Mouse (Mus musculus) lung, adult 2 months (tissue): ENCODE results near the gene Mroh3. TPM values are rescaled to one million over a fixed set of nuclear protein-coding genes. Genes with fewer than 3 reads are reported as not detected.

Experiments
- DNase-seq: peaks from one replicate; pipeline ENCODE4 v3.0.0; 2022
- H3K4me1 ChIP-seq: fragments of 200-500 bp; 2 replicates; pipeline ENCODE4 v1.6.1; 2011; ENCODE audit warnings: low read length; ENCODE audit not compliant: control insufficient read depth, insufficient read depth
- H3K4me3 ChIP-seq: fragments of 200-500 bp; replicated peaks from 2 replicates; pipeline ENCODE3; 2011; ENCODE audit warnings: low read depth, mild to moderate bottlenecking, control low read depth, low read length; ENCODE audit errors: extremely low read depth
- CTCF ChIP-seq: fragments of 200-500 bp; IDR thresholded peaks from 2 replicates; pipeline ENCODE4 v1.5.1; 2011; ENCODE audit warnings: mild to moderate bottlenecking, low read length, control low read depth; ENCODE audit not compliant: insufficient read depth
- POLR2A ChIP-seq: fragments of 200-500 bp; IDR thresholded peaks from 2 replicates; pipeline ENCODE4 v1.6.1; 2011; ENCODE audit warnings: low read depth, mild to moderate bottlenecking, control low read depth, low read length, borderline replicate concordance; ENCODE audit errors: extremely low read depth
- WGBS: fragments of 180-500 bp; shearing (Covaris S2); methylation state at CpG from one replicate; pipeline ENCODE4 v1.1.7; 2018; 5-methylcytosine and 5-hydroxymethylcytosine counted together
- polyA plus RNA-seq: library from polyadenylated mRNA; depleted of rRNA; stranded (reverse); fragments of >200 nt; gene quantifications from 2 replicates; pipeline ENCODE4 v1.2.3, GENCODE M21; 2012; rRNA removed

The Mroh3 gene
- polyA plus RNA-seq: 0.14 TPM in 1 of 2 replicates, not detected in the other

DNA sequence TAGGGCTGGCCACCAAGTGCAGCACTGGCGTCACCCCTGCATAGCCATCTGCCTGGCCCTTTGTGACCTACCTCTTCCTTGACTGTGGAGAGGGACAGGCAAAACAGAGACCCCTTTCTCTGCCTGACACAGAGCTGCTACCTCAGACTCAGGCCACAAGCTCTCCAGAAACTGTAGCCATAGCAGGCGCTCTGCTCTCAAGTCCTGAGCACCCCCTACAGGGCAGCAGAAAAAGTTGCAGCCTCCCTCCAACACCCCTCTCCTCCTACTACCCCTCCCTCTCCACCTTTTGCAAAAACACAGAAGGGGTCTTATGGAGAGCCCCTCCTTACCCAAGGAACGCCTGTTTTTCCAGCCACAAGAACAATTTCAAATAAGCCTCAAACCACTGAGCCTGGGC lies at the start of gene Mroh3:
Gene Mroh3, minus strand, starts transcription at position 26 of the 400 bp plus-strand sequence.
- TF ChIP-seq POLR2A (no peak), CTCF (peak; percentile 80)
- 51% methylated on average over 3 of the region's 3 CpGs for WGBS
- DNase-seq: peak; percentile 11
- no peaks in the 10 kb centered on the region for H3K4me1 ChIP-seq
- H3K4me3 ChIP-seq: no peak within 1 kb of the TSS

DNA sequence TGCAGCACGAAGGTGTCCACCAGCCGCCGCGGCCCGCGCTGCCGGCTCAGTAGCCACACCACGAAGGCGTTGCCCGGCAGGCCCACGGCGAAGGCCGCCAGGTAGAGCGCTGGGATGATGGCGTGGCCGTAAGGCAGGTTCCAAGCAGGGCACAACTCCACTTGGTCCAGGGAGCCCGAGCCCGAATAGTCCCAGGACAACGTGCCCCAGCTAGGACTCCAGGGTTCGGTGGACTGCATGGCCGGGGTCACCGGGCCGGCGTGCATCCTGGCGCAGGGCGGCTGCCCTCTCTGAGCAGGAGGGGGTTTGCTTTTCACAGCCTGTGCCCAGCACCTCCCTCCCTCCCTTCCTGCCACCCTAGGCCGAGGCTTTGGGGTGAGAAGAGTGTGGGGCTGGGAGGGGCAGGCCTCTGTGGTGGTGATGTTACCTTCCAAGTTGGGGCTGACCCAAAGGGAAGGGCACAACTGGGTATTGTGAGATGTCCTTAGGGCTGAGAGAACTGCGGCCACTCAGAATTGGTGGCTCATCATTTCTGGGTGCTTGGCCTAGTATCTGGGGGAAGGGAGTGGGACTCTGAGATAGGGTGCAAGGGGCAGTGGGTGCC lies 48.1 kb upstream of the Mroh3 start, which contains the start of gene Gpr25:
Gene Gpr25, minus strand, starts transcription at position 239 of the 604 bp plus-strand sequence.
- no peak for DNase-seq
- TF ChIP-seq POLR2A (no peak), CTCF (no peak)
- 10% methylated on average over 28 of the region's 28 CpGs for WGBS
- Histone ChIP-seq H3K4me1 (0 out of 2 replicates have a peak, but pooled peaks cover 4% of the 10 kb centered on the region), H3K4me3 (peak within 1 kb of the TSS; percentile 30)

DNA sequence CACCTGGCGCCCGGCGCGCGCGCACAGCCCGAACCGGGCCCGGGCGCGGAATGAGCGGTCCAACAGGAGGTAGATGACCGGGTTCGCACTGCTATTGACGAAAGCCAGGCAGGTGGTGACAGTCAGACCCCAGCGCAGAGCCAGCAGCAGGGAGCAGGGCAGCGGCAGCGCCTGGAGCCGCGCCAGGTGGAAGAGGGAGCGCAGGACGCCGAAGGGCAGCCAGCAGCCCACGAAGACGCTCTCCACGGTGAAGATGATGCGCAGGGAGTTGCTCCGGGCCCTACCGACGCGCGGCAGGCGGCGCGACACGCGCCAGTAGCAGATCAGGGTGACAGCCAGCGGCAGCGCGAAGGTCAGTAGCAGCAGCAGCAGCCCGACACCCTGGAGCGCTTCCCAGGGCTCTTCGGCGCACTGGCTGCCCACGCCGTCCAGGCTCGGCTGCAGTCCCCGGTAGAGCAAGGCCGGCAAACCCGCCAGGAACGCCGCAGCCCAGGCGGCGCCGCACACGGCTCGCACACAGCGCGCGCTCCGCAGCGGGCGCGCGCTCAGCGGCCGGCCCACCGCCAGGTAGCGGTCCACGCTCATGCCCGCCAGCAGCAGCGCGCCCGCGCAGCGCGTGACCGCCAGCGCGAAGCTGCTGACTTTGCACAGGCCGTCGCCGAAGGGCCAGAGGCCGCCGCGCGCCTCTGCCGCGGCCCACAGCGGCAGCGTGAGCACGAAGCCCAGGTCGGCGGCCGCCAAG lies 47.4 kb upstream of the Mroh3 start:
- Histone ChIP-seq H3K4me1 (0 out of 2 replicates have a peak, but pooled peaks cover 4% of the 10 kb centered on the region), H3K4me3 (peak overlapping the region; percentile 30)
- WGBS: under 1% methylated on average over 95 of the region's 95 CpGs
- peak; percentile 18 for DNase-seq
- TF ChIP-seq POLR2A: no peak
- TF ChIP-seq CTCF: no peak

DNA sequence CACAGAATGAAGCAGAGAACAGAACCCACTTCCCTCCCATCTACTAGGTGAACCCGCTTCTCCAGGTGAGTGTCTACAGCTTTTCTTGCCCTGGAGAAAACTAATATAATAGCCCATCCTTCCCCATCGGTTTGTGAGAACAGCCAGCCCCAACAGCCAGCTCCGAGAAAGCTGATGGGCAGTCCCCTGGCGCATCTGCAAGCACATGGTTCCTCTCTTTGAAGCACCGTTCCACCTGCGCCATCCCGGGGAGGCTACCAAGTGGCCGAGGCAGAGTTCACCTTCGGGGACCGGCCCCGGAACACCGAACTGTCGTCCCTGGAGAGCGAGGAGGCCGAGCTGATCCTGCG lies 46.9 kb upstream of the Mroh3 start:
- 3% methylated on average over 16 of the region's 16 CpGs for WGBS
- TF ChIP-seq POLR2A: no peak
- TF ChIP-seq CTCF: no peak
- H3K4me3 ChIP-seq: no peak overlapping the region
- H3K4me1 ChIP-seq: 0 out of 2 replicates have a peak, but pooled peaks cover 4% of the 10 kb centered on the region
- DNase-seq: no peak

DNA sequence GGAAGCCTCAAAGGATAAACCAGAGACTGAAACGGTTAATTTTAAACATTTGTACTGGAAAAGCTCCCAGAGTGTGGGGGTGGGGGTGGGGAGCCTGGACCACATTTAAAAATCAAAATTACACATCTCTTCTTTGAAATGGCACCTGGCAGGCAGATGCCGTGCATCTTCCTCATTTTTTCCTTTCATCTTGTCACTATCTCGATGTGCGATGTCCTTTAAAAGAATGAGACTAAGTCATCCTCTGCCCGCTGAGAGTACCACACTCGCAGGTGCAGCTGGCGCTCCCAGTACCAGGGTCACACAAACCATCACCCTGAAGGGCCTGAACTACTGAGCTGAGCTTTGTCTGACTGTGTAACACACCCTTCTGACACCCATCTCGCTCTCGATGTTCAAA lies 45.9 kb upstream of the Mroh3 start:
- WGBS: 66% methylated on average over 9 of the region's 9 CpGs
- no peak overlapping the region for H3K4me3 ChIP-seq
- DNase-seq: no peak
- TF ChIP-seq POLR2A (no peak), CTCF (no peak)
- H3K4me1 ChIP-seq: 0 out of 2 replicates have a peak, but pooled peaks cover 4% of the 10 kb centered on the region

DNA sequence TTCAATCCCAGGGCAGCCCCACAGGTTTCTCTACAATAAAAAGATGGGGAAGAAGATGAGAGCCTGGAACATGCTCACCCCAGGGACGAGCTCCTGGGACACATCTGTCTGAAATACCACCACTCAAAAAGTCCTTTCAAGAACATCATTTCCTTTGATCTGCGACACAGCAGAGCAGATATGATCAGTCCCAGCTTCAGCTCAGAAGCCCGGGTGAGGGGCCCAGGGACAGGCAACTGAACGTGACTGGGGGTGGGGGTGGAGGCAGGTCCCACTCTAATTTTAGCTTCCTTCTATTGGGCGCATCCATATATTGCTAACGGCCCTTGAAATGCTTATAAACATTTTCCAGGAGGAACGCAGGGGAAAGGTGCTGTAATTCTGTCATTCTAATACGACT lies 43.0 kb upstream of the Mroh3 start:
- WGBS: 57% methylated on average over 8 of the region's 8 CpGs
- 0 out of 2 replicates have a peak, but pooled peaks cover 4% of the 10 kb centered on the region for H3K4me1 ChIP-seq
- no peak for DNase-seq
- TF ChIP-seq POLR2A: no peak
- no peak for TF ChIP-seq CTCF
- H3K4me3 ChIP-seq: no peak overlapping the region

DNA sequence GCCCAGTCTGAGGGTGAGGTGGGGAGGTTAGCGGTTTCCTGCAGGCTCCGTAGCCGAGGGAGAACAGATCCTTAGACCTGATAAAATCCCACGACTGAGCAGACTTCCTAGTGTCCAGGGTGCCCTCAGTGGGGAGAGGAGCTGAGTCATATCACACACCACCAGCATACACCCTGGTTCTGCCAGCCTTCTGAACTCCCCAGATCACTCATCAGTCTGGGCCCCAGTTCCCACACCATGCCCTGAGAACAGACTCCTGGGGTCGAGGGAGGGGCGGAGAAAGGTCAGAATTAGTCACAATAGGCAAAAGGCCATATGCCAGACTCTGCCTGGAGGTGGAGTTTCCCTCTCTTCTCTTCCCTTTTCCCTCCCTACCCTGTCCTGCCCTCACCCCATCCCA lies 42.5 kb upstream of the Mroh3 start:
- WGBS: 37% methylated on average over 6 of the region's 6 CpGs
- DNase-seq: no peak
- TF ChIP-seq POLR2A: no peak
- no peak for TF ChIP-seq CTCF
- H3K4me3 ChIP-seq: no peak overlapping the region
- H3K4me1 ChIP-seq: 0 out of 2 replicates have a peak, but pooled peaks cover 2% of the 10 kb centered on the region

DNA sequence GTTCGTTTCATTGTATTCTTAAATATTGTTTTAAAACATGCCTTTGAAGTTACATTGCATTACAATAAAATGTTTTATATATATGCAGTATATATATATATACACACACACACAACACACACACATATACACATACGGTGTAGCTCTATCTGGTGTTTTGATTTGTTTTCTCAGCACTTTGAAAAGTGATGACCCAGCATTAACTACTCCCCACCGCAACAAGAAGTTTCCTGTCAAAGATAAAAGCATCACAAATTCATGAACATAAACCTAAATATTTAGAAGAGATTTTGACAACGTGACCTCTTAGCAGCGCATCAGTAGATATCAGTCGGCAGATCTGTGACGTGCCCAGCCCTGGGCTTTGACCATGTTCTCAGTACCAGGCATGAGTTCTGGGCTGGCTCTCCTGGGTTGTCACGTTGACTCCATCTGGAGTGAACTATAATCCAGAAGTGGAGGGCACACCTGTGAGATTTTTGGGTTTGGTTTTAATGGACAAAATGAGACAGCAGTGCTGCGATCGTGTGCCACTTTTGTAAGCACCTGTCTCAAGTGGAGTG lies 42.0 kb upstream of the Mroh3 start:
- Histone ChIP-seq H3K4me3 (no peak overlapping the region), H3K4me1 (no peaks in the 10 kb centered on the region)
- no peak for DNase-seq
- WGBS: 61% methylated on average over 10 of the region's 10 CpGs
- TF ChIP-seq CTCF (no peak), POLR2A (no peak)

DNA sequence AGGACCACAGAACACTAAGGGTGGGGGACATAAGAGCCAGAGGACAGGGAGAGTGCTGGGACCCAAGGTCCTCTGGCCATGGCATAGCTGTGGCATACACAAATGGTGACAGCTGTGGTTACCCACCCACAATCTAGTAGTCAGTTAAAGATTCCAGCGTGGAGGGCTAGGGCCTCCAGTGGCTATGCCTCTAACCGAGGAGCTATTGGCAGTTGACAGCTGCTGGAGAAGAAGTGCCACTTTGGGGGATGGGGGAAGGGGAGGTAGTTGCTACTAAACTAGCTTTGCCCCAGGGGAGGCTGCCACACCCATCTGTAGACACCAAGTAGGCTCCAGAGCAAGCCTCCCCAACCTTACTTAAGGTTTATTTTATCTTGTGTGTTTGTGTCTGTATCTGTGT lies 40.8 kb upstream of the Mroh3 start:
- no peak for DNase-seq
- TF ChIP-seq CTCF (no peak), POLR2A (no peak)
- 23% methylated on average over 2 of the region's 2 CpGs for WGBS
- Histone ChIP-seq H3K4me3 (no peak overlapping the region), H3K4me1 (no peaks in the 10 kb centered on the region)

DNA sequence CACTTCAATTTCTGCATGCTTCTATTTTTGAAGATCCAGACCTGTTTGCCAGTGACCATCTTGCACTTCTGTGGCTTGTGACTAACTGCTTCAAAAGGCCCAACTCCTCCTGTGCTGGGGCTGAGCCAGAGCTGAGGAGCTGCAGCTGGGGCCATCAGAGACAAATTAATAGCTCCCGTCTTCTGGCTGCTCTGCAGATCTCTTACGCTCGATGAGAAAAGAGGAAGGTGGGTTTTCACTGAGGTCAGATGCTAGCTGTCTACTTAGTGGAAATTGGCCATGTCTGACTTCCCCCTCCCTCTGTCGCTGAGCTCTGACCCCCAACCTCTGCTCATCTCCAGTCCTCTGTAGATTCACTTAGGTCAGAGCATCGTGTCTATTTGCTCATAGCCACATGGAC lies 37.0 kb upstream of the Mroh3 start:
- TF ChIP-seq CTCF: no peak
- TF ChIP-seq POLR2A: no peak
- no peaks in the 10 kb centered on the region for H3K4me1 ChIP-seq
- 50% methylated on average over 5 of the region's 5 CpGs for WGBS
- no peak overlapping the region for H3K4me3 ChIP-seq
- DNase-seq: no peak
